In genomic region chr1:182311376-182311775, GRCm38 (mm10) we compare ENCODE assay signal across 9 mouse cellular contexts. TPM values are rescaled to one million over a fixed set of nuclear protein-coding genes. Genes with fewer than 3 reads are reported as not detected.
DNase-seq lines count a peak whose midpoint lies in the region; ATAC-seq and TF ChIP-seq lines count a peak whose summit lies in the region.
"Had no signal": no experiment of that assay in that cellular context is flagged by ENCODE, and none has a peak within 500 bp of the region (broad histone marks: within the 10 kb centered on the region; RNA-seq: fewer than 3 reads in every experiment).

No protein-coding gene starts in this region.

- peaks cover 3% of the 10 kb centered on the region for H3K36me3 ChIP-seq in kidney, adult 2 months (ENCODE audit: control insufficient read depth, insufficient read depth, low read length)
- peaks cover 14% of the 10 kb centered on the region for H3K36me3 ChIP-seq in midbrain, postnatal 0 days (ENCODE audit: insufficient read depth, low read length)
- peaks cover 4% of the 10 kb centered on the region; the same call in 1 of the 2 replicates for H3K36me3 ChIP-seq in midbrain, embryonic 11.5 days (ENCODE audit: control insufficient read depth, insufficient read depth, low read length)
- no peaks in the 10 kb centered on the region for H3K36me3 ChIP-seq in splenic B cell, adult 2 months (ENCODE audit: control insufficient read depth, insufficient read depth, low read length, poor library complexity, severe bottlenecking)
- H3K36me3 ChIP-seq in hindbrain, embryonic 14.5 days (replicated peaks; ENCODE audit: control insufficient read depth, insufficient read depth) = peaks cover 34% of the 10 kb centered on the region

- no peak for DNase-seq in kidney, adult 2 months
- no peak for DNase-seq in kidney, postnatal 14 days
- no peak for DNase-seq in midbrain, postnatal 0 days (ENCODE audit: low spot score)
- no peak for DNase-seq in midbrain, embryonic 11.5 days (ENCODE audit: low spot score, missing footprints)
- DNase-seq in NIH3T3 (ENCODE audit: low read depth) = peak; percentile 31
- DNase-seq in splenic B cell, adult 2 months (ENCODE audit: low read depth, low spot score) = peak; percentile 31
- no peak for DNase-seq in hindbrain, embryonic 14.5 days (ENCODE audit: low spot score)

- H3K4me2 ChIP-seq in midbrain, postnatal 0 days (ENCODE audit: low read depth, low read length, poor library complexity, severe bottlenecking) = no peak overlapping the region
- H3K4me2 ChIP-seq in midbrain, embryonic 11.5 days = no peak overlapping the region
- no peak overlapping the region for H3K4me2 ChIP-seq in hindbrain, embryonic 14.5 days (replicated peaks)
- H3K4me2 ChIP-seq: forebrain, embryonic 12.5 days; midbrain, embryonic 12.5 days had no signal

- no peaks in the 10 kb centered on the region for H3K9me3 ChIP-seq in midbrain, postnatal 0 days (ENCODE audit: low read length)
- peaks cover 3% of the 10 kb centered on the region; the same call in 1 of the 2 replicates for H3K9me3 ChIP-seq in midbrain, embryonic 11.5 days (ENCODE audit: control insufficient read depth, low read length)
- H3K9me3 ChIP-seq in hindbrain, embryonic 14.5 days (ENCODE audit: control insufficient read depth, low read length) = 0 out of 2 replicates have a peak, but pooled peaks cover 4% of the 10 kb centered on the region
- H3K9me3 ChIP-seq: midbrain, embryonic 12.5 days had no signal

- H3K27ac ChIP-seq in kidney, adult 2 months (ENCODE audit: insufficient read depth, low read depth, low read length) = no peak overlapping the region
- H3K27ac ChIP-seq in midbrain, postnatal 0 days (ENCODE audit: low read depth, low read length) = no peak overlapping the region
- H3K27ac ChIP-seq in midbrain, embryonic 11.5 days (ENCODE audit: low read depth, low read length) = no peak overlapping the region
- no peak overlapping the region for H3K27ac ChIP-seq in hindbrain, embryonic 14.5 days
- H3K27ac ChIP-seq: forebrain, embryonic 12.5 days; midbrain, embryonic 12.5 days had no signal

- 97% methylated on average over 5 of the region's 5 CpGs for WGBS in kidney, adult 2 months
- 96% methylated on average over 5 of the region's 5 CpGs for WGBS in midbrain, postnatal 0 days
- WGBS in midbrain, embryonic 11.5 days = 98% methylated on average over 5 of the region's 5 CpGs
- 97% methylated on average over 5 of the region's 5 CpGs for WGBS in hindbrain, embryonic 14.5 days

- peak; percentile 40 for TF ChIP-seq CTCF in kidney, adult 2 months (conservative IDR thresholded peaks at IDR 0.05; ENCODE audit: insufficient read depth, insufficient read length, low read depth, low read length)
- peak; percentile 39 for TF ChIP-seq CTCF in midbrain, postnatal 0 days (IDR thresholded peaks at IDR 0.05)

- no peak overlapping the region for H3K9ac ChIP-seq in midbrain, postnatal 0 days (replicated peaks; ENCODE audit: low read length, poor library complexity, severe bottlenecking)
- no peak overlapping the region for H3K9ac ChIP-seq in midbrain, embryonic 11.5 days (ENCODE audit: low read length)
- no peak overlapping the region for H3K9ac ChIP-seq in hindbrain, embryonic 14.5 days
- H3K9ac ChIP-seq: forebrain, embryonic 12.5 days; midbrain, embryonic 12.5 days had no signal

- no peaks in the 10 kb centered on the region for H3K27me3 ChIP-seq in kidney, adult 2 months (replicated peaks; ENCODE audit: control insufficient read depth, insufficient read depth, low read length)
- no peaks in the 10 kb centered on the region for H3K27me3 ChIP-seq in midbrain, postnatal 0 days (ENCODE audit: insufficient read depth, low read length)
- H3K27me3 ChIP-seq in midbrain, embryonic 11.5 days (ENCODE audit: control insufficient read depth, insufficient read depth, low read length) = no peaks in the 10 kb centered on the region
- no peaks in the 10 kb centered on the region; the same call in 1 of the 2 replicates for H3K27me3 ChIP-seq in splenic B cell, adult 2 months (ENCODE audit: control insufficient read depth, insufficient read depth, low read length, poor library complexity, severe bottlenecking)
- H3K27me3 ChIP-seq in hindbrain, embryonic 14.5 days (ENCODE audit: control insufficient read depth, insufficient read depth, low read length) = no peaks in the 10 kb centered on the region
- H3K27me3 ChIP-seq: forebrain, embryonic 12.5 days; midbrain, embryonic 12.5 days had no signal

- no peak overlapping the region for H3K4me3 ChIP-seq in kidney, adult 2 months (ENCODE audit: insufficient read depth, low read depth, low read length)
- no peak overlapping the region for H3K4me3 ChIP-seq in midbrain, postnatal 0 days (ENCODE audit: low read depth, low read length)
- no peak overlapping the region for H3K4me3 ChIP-seq in midbrain, embryonic 11.5 days (ENCODE audit: low read depth, low read length)
- H3K4me3 ChIP-seq in hindbrain, embryonic 14.5 days (replicated peaks; ENCODE audit: low read length) = no peak overlapping the region
- H3K4me3 ChIP-seq: forebrain, embryonic 12.5 days; midbrain, embryonic 12.5 days had no signal

- no peak for TF ChIP-seq POLR2A in kidney, adult 2 months (IDR thresholded peaks at IDR 0.05; ENCODE audit: low read depth, low read length)

- no peaks in the 10 kb centered on the region for H3K4me1 ChIP-seq in kidney, adult 2 months (ENCODE audit: control insufficient read depth, insufficient read depth, low read length)
- H3K4me1 ChIP-seq in midbrain, postnatal 0 days (ENCODE audit: insufficient read depth, low read length) = no peaks in the 10 kb centered on the region
- H3K4me1 ChIP-seq in midbrain, embryonic 11.5 days (ENCODE audit: control insufficient read depth, insufficient read depth, low read length) = no peaks in the 10 kb centered on the region
- no peaks in the 10 kb centered on the region for H3K4me1 ChIP-seq in hindbrain, embryonic 14.5 days (replicated peaks; ENCODE audit: control insufficient read depth, insufficient read depth, low read length)
- H3K4me1 ChIP-seq: forebrain, embryonic 12.5 days; midbrain, embryonic 12.5 days had no signal

- no peak for ATAC-seq in midbrain, postnatal 0 days (ENCODE audit: low FRiP score)
- ATAC-seq in midbrain, embryonic 11.5 days (ENCODE audit: low FRiP score) = no peak
- ATAC-seq in hindbrain, embryonic 14.5 days (ENCODE audit: low FRiP score) = no peak

RNA-seq across cellular contexts. Expression of gene Degs1, which starts 28.8 kb away (rescaled TPM):
- 137 and 158 TPM in 2 replicates for polyA plus RNA-seq in kidney, adult 2 months (2012; rRNA removed)
- 83.0 and 97.7 TPM in 2 replicates for total RNA-seq in midbrain, postnatal 0 days (2014; rRNA removed)
- 107 and 112 TPM in 2 replicates for polyA plus RNA-seq in midbrain, postnatal 0 days (2015; fragmentation: Nextera tagmentation; extraction: Ambion mirVana)
- 68.5 and 76.2 TPM in 2 replicates for polyA plus RNA-seq in midbrain, embryonic 11.5 days (2014; fragmentation: Nextera tagmentation; extraction: Ambion mirVana)
- polyA plus RNA-seq in hindbrain, embryonic 14.5 days (2014; fragmentation: Nextera tagmentation; extraction: Ambion mirVana) = 102 and 115 TPM in 2 replicates

RNA-seq across cellular contexts. Expression of gene Fbxo28, which starts 30.1 kb away (rescaled TPM):
- polyA plus RNA-seq in kidney, adult 2 months (2012; rRNA removed) = 9.0 and 11.0 TPM in 2 replicates
- 32.2 and 40.3 TPM in 2 replicates for total RNA-seq in midbrain, postnatal 0 days (2014; rRNA removed)
- polyA plus RNA-seq in midbrain, postnatal 0 days (2015; fragmentation: Nextera tagmentation; extraction: Ambion mirVana) = 13.1 and 14.5 TPM in 2 replicates
- polyA plus RNA-seq in midbrain, embryonic 11.5 days (2014; fragmentation: Nextera tagmentation; extraction: Ambion mirVana) = 29.7 and 32.1 TPM in 2 replicates
- 35.8 and 40.2 TPM in 2 replicates for polyA plus RNA-seq in hindbrain, embryonic 14.5 days (2014; fragmentation: Nextera tagmentation; extraction: Ambion mirVana)

Comparison
In these comparisons a context has a peak if more than half of its experiments do, and no peak if none do; other contexts are left out.
1. DNase-seq: peak in NIH3T3 (single experiment) and splenic B cell, adult 2 months (single experiment); none in kidney, adult 2 months (single experiment), kidney, postnatal 14 days (single experiment), midbrain, postnatal 0 days (single experiment), midbrain, embryonic 11.5 days (single experiment) and hindbrain, embryonic 14.5 days (single experiment).